Mouse (Mus musculus) neural tube, embryonic 12.5 days (tissue): ENCODE measurements around the gene Rims1. TPM values are rescaled to one million over a fixed set of nuclear protein-coding genes. Genes with fewer than 3 reads are reported as not detected.

Experiments used
- ATAC-seq: fragments of 200-750 bp; cut with Nextera tagmentation; 2 replicates; pipeline ENCODE4 v1.8.0; 2017; ENCODE audit warnings: low read depth, mild to moderate bottlenecking, moderate TSS enrichment, moderate library complexity; ENCODE audit not compliant: low FRiP score
- H3K27ac ChIP-seq: fragments of 300-500 bp; sonication (generic); 2 replicates; pipeline ENCODE4 v1.5.1; 2016
- H3K27me3 ChIP-seq: fragments of 300-500 bp; sonication (generic); replicated peaks from 2 replicates; pipeline ENCODE4 v1.6.1; 2016; ENCODE audit warnings: mild to moderate bottlenecking
- H3K36me3 ChIP-seq: fragments of 300-500 bp; sonication (generic); 2 replicates; pipeline ENCODE4 v1.6.1; 2016; ENCODE audit warnings: mild to moderate bottlenecking
- H3K4me1 ChIP-seq: fragments of 300-500 bp; sonication (generic); 2 replicates; pipeline ENCODE4 v1.6.1; 2016
- H3K4me2 ChIP-seq: fragments of 300-500 bp; sonication (generic); replicated peaks from 2 replicates; pipeline ENCODE4 v1.6.1; 2016; ENCODE audit warnings: mild to moderate bottlenecking
- H3K4me3 ChIP-seq: fragments of 300-500 bp; sonication (generic); 2 replicates; pipeline ENCODE4 v1.5.1; 2016
- H3K9ac ChIP-seq: fragments of 300-500 bp; sonication (generic); 2 replicates; pipeline ENCODE4 v1.6.1; 2016; ENCODE audit warnings: mild to moderate bottlenecking
- H3K9me3 ChIP-seq: fragments of 300-500 bp; sonication (generic); 2 replicates; pipeline ENCODE4 v1.6.1; 2016; ENCODE audit warnings: mild to moderate bottlenecking
- WGBS: fragments of 180-500 bp; shearing (Covaris S2); methylation state at CpG from one replicate; pipeline ENCODE4 v1.1.7; 2016; 5-methylcytosine and 5-hydroxymethylcytosine counted together
- polyA plus RNA-seq: library from polyadenylated mRNA; unstranded; fragments of >200 nt; fragmentation: Nextera tagmentation; extraction: Ambion mirVana; gene quantifications from 2 replicates; pipeline ENCODE4 v1.2.1, GENCODE M21; 2016

Rims1 gene
- polyA plus RNA-seq, 1 experiment from 2014 or later = 6.9 TPM

- H3K4me2 ChIP-seq = no peak overlapping the region
- H3K27ac ChIP-seq = no peak overlapping the region
- H3K4me1 ChIP-seq = no peaks in the 10 kb centered on the region
- H3K9ac ChIP-seq = no peak overlapping the region
- no peaks in the 10 kb centered on the region for H3K36me3 ChIP-seq
- ATAC-seq = no peak
- 70% methylated on average over 3 of the region's 3 CpGs for WGBS
- no peaks in the 10 kb centered on the region for H3K27me3 ChIP-seq
- no peaks in the 10 kb centered on the region for H3K9me3 ChIP-seq
- H3K4me3 ChIP-seq = no peak overlapping the region
Observed at GRCm38 (mm10) chr1:22626295-22626694, 179.5 kb downstream of the Rims1 start.

DNA sequence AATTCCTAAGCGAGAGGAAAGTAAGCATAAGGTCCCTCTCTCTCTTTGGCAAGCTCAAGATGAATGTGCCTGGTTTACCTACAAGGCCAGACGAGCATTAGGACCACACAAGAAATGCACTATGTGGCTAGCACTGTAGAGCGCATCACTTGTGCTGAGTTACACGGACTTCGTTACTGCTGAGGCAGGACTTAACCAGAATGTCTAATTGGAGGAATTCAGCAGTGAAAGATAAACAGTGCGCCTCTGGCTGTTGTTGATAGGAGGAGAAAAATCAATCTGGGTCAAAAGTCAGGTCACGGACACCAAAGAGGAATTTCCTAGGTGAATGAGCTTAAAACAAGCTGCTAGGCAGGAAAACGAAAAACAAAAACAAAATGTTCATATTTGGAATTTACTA, 185.0 kb downstream of the Rims1 start:
- no peaks in the 10 kb centered on the region for H3K27me3 ChIP-seq
- ATAC-seq = no peak
- 0 out of 2 replicates have a peak, but pooled peaks cover 4% of the 10 kb centered on the region for H3K9me3 ChIP-seq
- no peak overlapping the region for H3K9ac ChIP-seq
- 76% methylated on average over 8 of the region's 8 CpGs for WGBS
- no peak overlapping the region for H3K4me3 ChIP-seq
- H3K4me2 ChIP-seq = no peak overlapping the region
- H3K36me3 ChIP-seq = no peaks in the 10 kb centered on the region
- no peak overlapping the region for H3K27ac ChIP-seq
- no peaks in the 10 kb centered on the region for H3K4me1 ChIP-seq

DNA sequence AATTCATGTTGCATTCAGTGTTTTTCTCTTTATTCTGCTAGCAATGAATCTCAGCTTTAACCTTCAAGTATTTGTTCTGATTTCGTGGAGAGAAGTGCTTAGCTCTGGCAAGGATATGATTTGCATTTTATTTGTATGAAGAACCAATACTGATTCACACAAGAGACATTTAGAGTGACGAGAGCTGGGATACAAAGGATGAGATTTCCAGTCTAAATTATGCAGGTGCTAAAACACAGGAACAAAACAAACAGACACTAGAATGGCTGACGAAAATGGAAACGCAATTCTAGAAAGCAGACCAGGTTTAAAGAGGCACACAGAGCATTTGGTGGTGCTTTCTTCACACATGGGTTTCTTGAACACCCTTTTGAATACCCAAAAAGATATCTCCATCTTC, 190.2 kb downstream of the Rims1 start:
- no peaks in the 10 kb centered on the region for H3K4me1 ChIP-seq
- no peak for ATAC-seq
- no peak overlapping the region for H3K4me2 ChIP-seq
- no peaks in the 10 kb centered on the region for H3K27me3 ChIP-seq
- H3K9ac ChIP-seq = no peak overlapping the region
- WGBS = 69% methylated on average over 4 of the region's 4 CpGs
- no peak overlapping the region for H3K4me3 ChIP-seq
- no peak overlapping the region for H3K27ac ChIP-seq
- no peaks in the 10 kb centered on the region for H3K36me3 ChIP-seq
- 0 out of 2 replicates have a peak, but pooled peaks cover 4% of the 10 kb centered on the region for H3K9me3 ChIP-seq

DNA sequence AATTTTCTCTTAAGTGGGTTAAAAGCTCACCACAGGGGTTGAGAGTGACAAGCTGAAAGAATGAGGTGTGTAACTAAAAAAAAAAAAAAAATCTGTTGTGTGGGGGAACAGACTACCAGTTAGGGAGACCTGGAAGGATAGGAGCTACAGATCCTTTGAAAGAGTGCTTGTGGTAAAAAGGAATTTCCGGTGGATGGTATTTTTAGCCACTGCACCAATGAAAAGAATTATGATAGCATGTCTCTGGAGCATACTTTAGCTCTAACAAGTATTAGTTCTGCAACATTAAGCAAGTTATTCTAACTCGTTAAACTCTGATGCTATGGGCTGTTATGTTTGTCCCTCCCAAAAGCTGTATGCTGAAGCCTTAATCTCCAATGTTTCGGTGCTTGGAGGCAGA, 192.2 kb downstream of the Rims1 start:
- H3K9ac ChIP-seq = no peak overlapping the region
- H3K27ac ChIP-seq = no peak overlapping the region
- no peaks in the 10 kb centered on the region for H3K4me1 ChIP-seq
- H3K27me3 ChIP-seq = no peaks in the 10 kb centered on the region
- 70% methylated on average over 3 of the region's 3 CpGs for WGBS
- no peaks in the 10 kb centered on the region for H3K9me3 ChIP-seq
- H3K4me3 ChIP-seq = no peak overlapping the region
- no peaks in the 10 kb centered on the region for H3K36me3 ChIP-seq
- no peak overlapping the region for H3K4me2 ChIP-seq
- ATAC-seq = no peak

GRCm38 (mm10) chr1:22604329-22605044, 201.3 kb downstream of the Rims1 start:
- Histone ChIP-seq H3K4me2 (no peak overlapping the region), H3K27me3 (no peaks in the 10 kb centered on the region), H3K4me3 (no peak overlapping the region), H3K36me3 (no peaks in the 10 kb centered on the region), H3K27ac (no peak overlapping the region), H3K4me1 (no peaks in the 10 kb centered on the region), H3K9me3 (no peaks in the 10 kb centered on the region), H3K9ac (no peak overlapping the region)
- ATAC-seq = peak; percentile 48
- 70% methylated on average over 18 of the region's 18 CpGs for WGBS

DNA sequence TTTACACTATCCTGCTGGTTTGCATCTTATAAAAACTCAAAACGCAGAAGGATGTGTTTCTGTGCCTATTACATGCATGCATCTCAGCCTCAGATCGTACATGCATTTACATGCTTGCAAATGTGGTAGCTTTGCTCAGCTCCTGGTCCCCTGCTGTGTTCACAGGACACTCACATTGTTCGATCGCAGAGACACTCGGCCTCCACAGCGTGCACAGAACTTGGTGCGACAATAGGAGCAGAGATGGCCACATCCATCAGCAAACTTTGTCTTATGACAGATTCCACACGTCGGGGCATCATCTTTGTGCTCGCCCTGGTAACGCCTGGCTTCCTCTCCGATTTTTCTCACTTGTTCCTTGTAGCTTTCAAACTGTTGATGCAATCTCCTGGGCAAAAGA, 209.6 kb downstream of the Rims1 start:
- H3K4me3 ChIP-seq = no peak overlapping the region
- no peak overlapping the region for H3K4me2 ChIP-seq
- WGBS = 57% methylated on average over 12 of the region's 12 CpGs
- no peak overlapping the region for H3K9ac ChIP-seq
- no peaks in the 10 kb centered on the region for H3K9me3 ChIP-seq
- no peaks in the 10 kb centered on the region for H3K36me3 ChIP-seq
- no peak overlapping the region for H3K27ac ChIP-seq
- no peaks in the 10 kb centered on the region for H3K4me1 ChIP-seq
- no peak for ATAC-seq
- H3K27me3 ChIP-seq = no peaks in the 10 kb centered on the region

DNA sequence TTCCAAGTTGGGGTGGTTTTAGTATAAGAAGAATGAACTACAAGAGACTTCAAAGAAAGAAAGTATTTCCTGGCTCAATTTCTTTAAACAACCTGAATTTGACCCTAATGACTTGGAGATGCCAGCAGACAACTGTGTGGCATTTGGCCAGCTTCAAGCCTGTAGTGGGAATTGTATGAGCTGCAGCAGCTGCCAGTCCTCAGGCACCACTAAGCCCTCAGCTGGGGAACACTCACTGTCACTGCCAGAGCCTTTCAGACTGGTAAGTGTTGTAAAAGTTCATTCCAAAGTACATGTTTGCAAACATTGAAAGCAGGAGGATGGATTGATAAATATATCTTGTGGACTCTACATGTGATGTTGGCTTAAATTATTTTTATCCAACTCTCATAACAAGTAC, 211.0 kb downstream of the Rims1 start:
- Histone ChIP-seq H3K9ac (no peak overlapping the region), H3K9me3 (no peaks in the 10 kb centered on the region), H3K4me3 (no peak overlapping the region), H3K4me1 (no peaks in the 10 kb centered on the region), H3K36me3 (no peaks in the 10 kb centered on the region), H3K27ac (no peak overlapping the region), H3K27me3 (no peaks in the 10 kb centered on the region), H3K4me2 (no peak overlapping the region)
- no peak for ATAC-seq

- no peak overlapping the region for H3K27ac ChIP-seq
- WGBS = 75% methylated on average over 7 of the region's 7 CpGs
- no peak for ATAC-seq
Observed at GRCm38 (mm10) chr1:22587859-22588383, 217.9 kb downstream of the Rims1 start.

DNA sequence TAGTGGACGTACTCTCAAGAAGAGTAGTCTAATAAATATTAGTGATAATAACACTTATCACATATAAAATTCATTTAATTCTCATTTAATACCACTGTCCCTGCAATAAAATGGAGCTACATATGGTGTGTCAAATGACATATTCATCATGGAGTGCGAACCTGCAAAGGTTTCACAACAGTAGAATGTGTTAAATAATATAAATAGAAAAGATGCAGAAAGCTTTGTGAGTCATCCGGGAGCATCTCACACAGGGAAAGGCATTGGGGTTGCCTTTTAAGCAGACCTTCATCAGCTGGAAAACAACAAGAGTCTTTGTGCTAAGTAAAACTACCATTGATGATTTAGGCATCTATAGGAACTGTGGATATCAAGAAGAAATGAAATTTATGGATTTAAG, 220.2 kb downstream of the Rims1 start:
- Histone ChIP-seq H3K4me1 (no peaks in the 10 kb centered on the region), H3K4me3 (no peak overlapping the region), H3K9ac (no peak overlapping the region), H3K4me2 (no peak overlapping the region), H3K27ac (no peak overlapping the region), H3K9me3 (no peaks in the 10 kb centered on the region), H3K36me3 (no peaks in the 10 kb centered on the region), H3K27me3 (no peaks in the 10 kb centered on the region)
- ATAC-seq = no peak
- WGBS = 82% methylated on average over 3 of the region's 3 CpGs

More at GRCm38 (mm10) chr1:22587859-22588383, 217.9 kb downstream of the Rims1 start:
- H3K9ac ChIP-seq = no peak overlapping the region
- no peaks in the 10 kb centered on the region for H3K4me1 ChIP-seq
- H3K9me3 ChIP-seq = no peaks in the 10 kb centered on the region
- H3K27me3 ChIP-seq = no peaks in the 10 kb centered on the region
- no peak overlapping the region for H3K4me3 ChIP-seq
- H3K36me3 ChIP-seq = no peaks in the 10 kb centered on the region
- no peak overlapping the region for H3K4me2 ChIP-seq

DNA sequence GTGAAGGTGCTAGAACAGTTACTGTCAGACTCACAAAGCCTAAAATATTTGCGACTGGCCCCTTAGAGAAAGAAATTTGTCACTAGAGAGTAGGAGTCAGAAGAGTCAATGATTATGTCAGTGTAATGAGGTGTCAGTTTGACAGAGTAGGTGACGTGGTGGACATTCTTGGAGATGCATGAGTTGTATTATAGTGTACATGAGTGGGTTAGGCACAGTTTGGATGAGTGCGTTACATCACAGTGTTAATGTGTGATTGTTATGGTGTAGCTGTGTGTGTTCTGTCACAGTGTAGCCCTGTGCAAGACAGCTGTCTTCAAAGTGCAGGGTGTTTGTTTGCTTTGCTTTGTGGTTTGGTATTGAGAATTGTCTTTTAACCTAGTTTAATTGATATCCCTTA, 226.3 kb downstream of the Rims1 start:
- no peak overlapping the region for H3K4me2 ChIP-seq
- H3K27me3 ChIP-seq = no peaks in the 10 kb centered on the region
- no peaks in the 10 kb centered on the region for H3K36me3 ChIP-seq
- no peak overlapping the region for H3K4me3 ChIP-seq
- no peak for ATAC-seq
- H3K9me3 ChIP-seq = no peaks in the 10 kb centered on the region
- H3K9ac ChIP-seq = no peak overlapping the region
- H3K27ac ChIP-seq = no peak overlapping the region
- H3K4me1 ChIP-seq = no peaks in the 10 kb centered on the region
- 89% methylated on average over 3 of the region's 3 CpGs for WGBS

DNA sequence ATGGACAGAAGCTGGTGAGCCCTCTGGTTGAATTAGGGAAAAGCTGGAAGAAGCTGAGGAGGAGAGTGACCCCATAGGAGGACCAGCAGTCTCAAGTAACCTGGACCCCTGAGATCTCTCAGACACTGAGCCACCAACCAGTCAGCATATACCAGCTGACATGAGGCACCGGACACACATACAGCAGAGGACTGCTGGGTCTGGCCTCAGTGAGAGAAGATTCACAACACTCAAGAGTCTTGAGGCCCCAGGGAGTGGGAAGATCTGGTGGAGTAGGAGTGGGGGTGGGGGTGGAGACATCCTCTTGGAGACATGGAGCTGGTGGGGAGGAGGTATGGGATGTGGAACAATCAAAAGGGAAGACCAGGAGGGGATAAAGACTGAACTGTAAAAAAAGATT, 233.1 kb downstream of the Rims1 start:
- no peak for ATAC-seq
- H3K4me1 ChIP-seq = no peaks in the 10 kb centered on the region
- 88% methylated on average over 1 of the region's 1 CpGs for WGBS

GRCm38 (mm10) chr1:22546273-22546672, 259.5 kb downstream of the Rims1 start:
- 83% methylated on average over 1 of the region's 1 CpGs for WGBS
- Histone ChIP-seq H3K36me3 (no peaks in the 10 kb centered on the region), H3K9me3 (no peaks in the 10 kb centered on the region), H3K27me3 (no peaks in the 10 kb centered on the region), H3K4me1 (no peaks in the 10 kb centered on the region), H3K27ac (no peak overlapping the region), H3K9ac (no peak overlapping the region), H3K4me2 (no peak overlapping the region), H3K4me3 (no peak overlapping the region)
- ATAC-seq = no peak

More for the DNA sequence above, 233.1 kb downstream of the Rims1 start:
- H3K27me3 ChIP-seq = no peaks in the 10 kb centered on the region
- H3K4me2 ChIP-seq = no peak overlapping the region
- no peak overlapping the region for H3K9ac ChIP-seq
- no peaks in the 10 kb centered on the region for H3K9me3 ChIP-seq
- H3K27ac ChIP-seq = no peak overlapping the region
- no peaks in the 10 kb centered on the region for H3K36me3 ChIP-seq
- H3K4me3 ChIP-seq = no peak overlapping the region

DNA sequence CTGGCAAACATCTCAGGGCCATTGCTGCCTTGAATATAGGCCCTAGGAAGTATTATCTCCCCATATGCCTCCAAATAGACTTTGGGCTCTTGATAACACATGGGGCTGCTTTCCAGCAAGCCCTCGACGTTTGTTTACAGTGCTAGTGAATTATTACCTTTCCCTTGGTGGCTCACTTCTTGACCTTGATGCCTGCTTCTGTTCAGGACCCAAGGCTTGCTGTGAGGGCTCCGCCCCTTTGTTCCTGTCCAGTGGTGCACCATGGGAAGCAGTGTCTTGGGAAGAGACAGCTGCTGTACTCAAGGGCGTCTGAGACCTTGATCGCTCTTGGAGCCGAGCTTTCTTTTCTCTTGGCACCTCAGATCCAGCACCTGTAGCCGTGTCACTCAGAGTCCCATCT, 267.7 kb downstream of the Rims1 start:
- Histone ChIP-seq H3K4me1 (no peaks in the 10 kb centered on the region; the same call in 1 of the 2 replicates), H3K27me3 (peaks cover 15% of the 10 kb centered on the region; the same call in 1 of the 2 replicates), H3K9me3 (no peaks in the 10 kb centered on the region), H3K27ac (no peak overlapping the region), H3K4me2 (no peak overlapping the region), H3K36me3 (no peaks in the 10 kb centered on the region), H3K9ac (no peak overlapping the region), H3K4me3 (no peak overlapping the region)
- ATAC-seq = no peak
- 78% methylated on average over 7 of the region's 7 CpGs for WGBS
